In genomic region chr2:73891701-73892463, GRCm38 (mm10) we compare ENCODE assay signal across 8 mouse cellular contexts. TPM values are rescaled to one million over a fixed set of nuclear protein-coding genes. Genes with fewer than 3 reads are reported as not detected.
DNase-seq lines count a peak whose midpoint lies in the region; ATAC-seq and TF ChIP-seq lines count a peak whose summit lies in the region.

No protein-coding gene starts in this region.

- no peaks in the 10 kb centered on the region for H3K27me3 ChIP-seq in forebrain, embryonic 10.5 days (ENCODE audit: poor library complexity, severe bottlenecking)
- H3K27me3 ChIP-seq in hindbrain, embryonic 16.5 days (replicated peaks; ENCODE audit: control insufficient read depth, insufficient read depth, low read length): no peaks in the 10 kb centered on the region
- no peaks in the 10 kb centered on the region for H3K27me3 ChIP-seq in liver, postnatal 0 days (ENCODE audit: insufficient read depth, low read length)
- H3K27me3 ChIP-seq in neural tube, embryonic 11.5 days (ENCODE audit: control insufficient read depth, insufficient read depth, low read length): no peaks in the 10 kb centered on the region

- ATAC-seq in hindbrain, embryonic 16.5 days: no peak; the same call in none of the 2 replicates
- peak; percentile 31 for ATAC-seq in liver, postnatal 0 days
- peak; percentile 64 for ATAC-seq in neural tube, embryonic 11.5 days (ENCODE audit: insufficient read depth, low FRiP score, low TSS enrichment)

- DNase-seq in layer of hippocampus, adult 2 months (ENCODE audit: low spot score in 2 of 2): no peak
- DNase-seq in layer of hippocampus, adult 11-12 months (ENCODE audit: low spot score): no peak
- peak; percentile 35 for DNase-seq in ZHBTc4 (ENCODE audit: low read depth, low spot score)
- DNase-seq in forebrain, embryonic 10.5 days (ENCODE audit: extremely low spot score, low spot score): no peak
- DNase-seq in liver, postnatal 0 days: peak; percentile 48
- DNase-seq in neural tube, embryonic 11.5 days (ENCODE audit: low spot score): no peak
- DNase-seq in adrenal gland, adult 2 months: no peak

- peak overlapping the region; percentile 95 for H3K4me3 ChIP-seq in layer of hippocampus, adult 2 months
- peak overlapping the region; percentile 97 for H3K4me3 ChIP-seq in forebrain, embryonic 10.5 days
- H3K4me3 ChIP-seq in hindbrain, embryonic 16.5 days (ENCODE audit: low read length): peak overlapping the region; percentile 70
- H3K4me3 ChIP-seq in liver, postnatal 0 days (ENCODE audit: low read depth, low read length): peak overlapping the region; percentile 88
- peak overlapping the region; percentile 92 for H3K4me3 ChIP-seq in neural tube, embryonic 11.5 days (ENCODE audit: low read depth, low read length)

- H3K4me1 ChIP-seq in forebrain, embryonic 10.5 days: peaks cover 17% of the 10 kb centered on the region
- H3K4me1 ChIP-seq in hindbrain, embryonic 16.5 days (ENCODE audit: control insufficient read depth, insufficient read depth, low read depth, low read length): peaks cover 6% of the 10 kb centered on the region
- peaks cover 12% of the 10 kb centered on the region for H3K4me1 ChIP-seq in liver, postnatal 0 days (ENCODE audit: insufficient read depth)
- H3K4me1 ChIP-seq in neural tube, embryonic 11.5 days (ENCODE audit: control insufficient read depth, insufficient read depth, low read length): no peaks in the 10 kb centered on the region

- WGBS in forebrain, embryonic 10.5 days: under 1% methylated on average over 52 of the region's 54 CpGs
- under 1% methylated on average over 44 of the region's 54 CpGs for WGBS in hindbrain, embryonic 16.5 days
- under 1% methylated on average over 52 of the region's 54 CpGs for WGBS in liver, postnatal 0 days (ENCODE audit: insufficient replicate concordance)
- under 1% methylated on average over 46 of the region's 54 CpGs for WGBS in neural tube, embryonic 11.5 days

- peak overlapping the region; percentile 96 for H3K27ac ChIP-seq in layer of hippocampus, adult 2 months
- H3K27ac ChIP-seq in forebrain, embryonic 10.5 days: peak overlapping the region; percentile 97
- peak overlapping the region; percentile 91 for H3K27ac ChIP-seq in hindbrain, embryonic 16.5 days (ENCODE audit: low read depth, low read length)
- H3K27ac ChIP-seq in liver, postnatal 0 days (ENCODE audit: low read depth): peak overlapping the region; percentile 92
- H3K27ac ChIP-seq in neural tube, embryonic 11.5 days (ENCODE audit: low read depth, low read length): peak overlapping the region; percentile 83

- TF ChIP-seq EP300 in liver, postnatal 0 days (IDR thresholded peaks at IDR 0.05; ENCODE audit: low read depth): no peak

- H3K9me3 ChIP-seq in forebrain, embryonic 10.5 days: no peaks in the 10 kb centered on the region
- H3K9me3 ChIP-seq in hindbrain, embryonic 16.5 days (ENCODE audit: control insufficient read depth, low read length): no peaks in the 10 kb centered on the region
- H3K9me3 ChIP-seq in liver, postnatal 0 days (ENCODE audit: low read length): no peaks in the 10 kb centered on the region
- H3K9me3 ChIP-seq in neural tube, embryonic 11.5 days (ENCODE audit: control insufficient read depth, low read length): no peaks in the 10 kb centered on the region

- TF ChIP-seq CTCF in layer of hippocampus, adult 2 months (conservative IDR thresholded peaks at IDR 0.05): no peak
- no peak for TF ChIP-seq CTCF in liver, postnatal 0 days (IDR thresholded peaks at IDR 0.05; ENCODE audit: low read depth)

- peak overlapping the region; percentile 77 for H3K4me2 ChIP-seq in hindbrain, embryonic 16.5 days (ENCODE audit: low read length)
- peak overlapping the region; percentile 79 for H3K4me2 ChIP-seq in liver, postnatal 0 days (ENCODE audit: low read depth, low read length)
- H3K4me2 ChIP-seq in neural tube, embryonic 11.5 days (ENCODE audit: low read depth): peak overlapping the region; percentile 66

- peak overlapping the region; percentile 99 for H3K9ac ChIP-seq in hindbrain, embryonic 16.5 days (ENCODE audit: low read depth, low read length)
- peak overlapping the region; percentile 95 for H3K9ac ChIP-seq in liver, postnatal 0 days (replicated peaks)
- peak overlapping the region; percentile 86 for H3K9ac ChIP-seq in neural tube, embryonic 11.5 days (ENCODE audit: low read length)

- H3K36me3 ChIP-seq in forebrain, embryonic 10.5 days (replicated peaks): peaks cover 23% of the 10 kb centered on the region
- no peaks in the 10 kb centered on the region for H3K36me3 ChIP-seq in hindbrain, embryonic 16.5 days (ENCODE audit: control insufficient read depth, insufficient read depth, low read length)
- H3K36me3 ChIP-seq in liver, postnatal 0 days (replicated peaks; ENCODE audit: insufficient read depth, low read length): 0 out of 2 replicates have a peak, but pooled peaks cover 2% of the 10 kb centered on the region
- no peaks in the 10 kb centered on the region for H3K36me3 ChIP-seq in neural tube, embryonic 11.5 days (ENCODE audit: control insufficient read depth, insufficient read depth, low read length)

RNA-seq across cellular contexts. Expression of gene Atf2, which starts 0.6 kb away (rescaled TPM):
- total RNA-seq in layer of hippocampus, adult 2 months (2021): 100 to 1,000 TPM; 137 to 151 TPM
- 81.3 and 84.1 TPM in 2 replicates for polyA plus RNA-seq in forebrain, embryonic 10.5 days (2016; fragmentation: Nextera tagmentation; extraction: Ambion mirVana)
- 97.1 and 103 TPM in 2 replicates for polyA plus RNA-seq in hindbrain, embryonic 16.5 days (2015; fragmentation: Nextera tagmentation; extraction: Ambion mirVana)
- 14.4 and 14.9 TPM in 2 replicates for polyA plus RNA-seq in liver, postnatal 0 days (2015; fragmentation: Nextera tagmentation; extraction: Ambion mirVana)
- polyA plus RNA-seq in neural tube, embryonic 11.5 days (2014; fragmentation: Nextera tagmentation; extraction: Ambion mirVana): 83.8 and 84.5 TPM in 2 replicates
- 10 to 100 TPM; 73.3 to 94.2 TPM for total RNA-seq in adrenal gland, adult 2 months (2021)
- 5.0 and 7.7 TPM in 2 replicates for polyA plus RNA-seq in adrenal gland, adult 2 months (2012; rRNA removed)

RNA-seq across cellular contexts. Expression of gene Atp5g3, which starts 19.2 kb away (rescaled TPM):
- 100 to 1,000 TPM; 485 to 508 TPM for total RNA-seq in layer of hippocampus, adult 2 months (2021)
- 837 and 865 TPM in 2 replicates for polyA plus RNA-seq in forebrain, embryonic 10.5 days (2016; fragmentation: Nextera tagmentation; extraction: Ambion mirVana)
- 1,200 and 1,339 TPM in 2 replicates for polyA plus RNA-seq in hindbrain, embryonic 16.5 days (2015; fragmentation: Nextera tagmentation; extraction: Ambion mirVana)
- 1,436 and 1,439 TPM in 2 replicates for polyA plus RNA-seq in liver, postnatal 0 days (2015; fragmentation: Nextera tagmentation; extraction: Ambion mirVana)
- 875 and 905 TPM in 2 replicates for polyA plus RNA-seq in neural tube, embryonic 11.5 days (2014; fragmentation: Nextera tagmentation; extraction: Ambion mirVana)
- 100 to 1,000 TPM; 595 to 604 TPM for total RNA-seq in adrenal gland, adult 2 months (2021)
- 410 and 524 TPM in 2 replicates for polyA plus RNA-seq in adrenal gland, adult 2 months (2012; rRNA removed)

Comparison
In these comparisons a context has a peak if more than half of its experiments do, and no peak if none do; other contexts are left out.
1. DNase-seq: peak in ZHBTc4 (single experiment) and liver, postnatal 0 days (single experiment); none in layer of hippocampus, adult 2 months (0 of 2), layer of hippocampus, adult 11-12 months (single experiment), forebrain, embryonic 10.5 days (single experiment), neural tube, embryonic 11.5 days (single experiment) and adrenal gland, adult 2 months (single experiment).
2. Peak in every context shown above with its lines, with median percentiles within 50 percentile points of each other: H3K27ac ChIP-seq, H3K4me3 ChIP-seq, H3K4me2 ChIP-seq and H3K9ac ChIP-seq.